Mouse (Mus musculus): ENCODE data around the gene Dcps. TPM values are rescaled to one million over a fixed set of nuclear protein-coding genes. Genes with fewer than 3 reads are reported as not detected.

The Dcps gene
- polyA plus RNA-seq, 1 experiment = 88.3 TPM

DNA sequence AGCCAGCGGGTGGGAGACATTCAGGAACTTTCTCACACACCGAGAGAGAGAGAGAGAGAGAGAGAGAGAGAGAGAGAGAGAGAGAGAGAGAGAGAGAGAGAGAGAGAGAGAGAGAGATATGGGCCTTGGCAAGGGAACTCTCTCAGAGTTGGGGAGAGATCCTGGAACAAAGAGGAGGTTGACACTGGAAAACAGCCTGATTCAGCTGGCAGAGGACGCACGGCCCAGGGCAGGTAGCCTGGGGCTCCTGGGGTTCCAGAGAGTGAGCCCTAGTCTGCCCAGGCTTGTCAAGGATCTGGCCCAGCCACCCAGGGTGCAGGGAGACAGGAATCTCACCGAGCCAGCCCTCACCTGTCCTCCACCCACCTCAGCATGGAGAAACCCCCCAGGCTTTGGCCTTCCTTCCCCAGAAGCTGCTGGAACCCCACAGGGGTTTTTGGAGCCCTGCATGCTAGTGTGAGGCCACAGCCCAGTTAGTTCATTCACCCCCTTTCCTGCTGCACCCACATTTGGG is 36.6 kb downstream of the Dcps start:
- no peak overlapping the region for H3K4me3 ChIP-seq (replicated peaks)
- peaks cover 41% of the 10 kb centered on the region for H3K36me3 ChIP-seq (replicated peaks; ENCODE audit: low read length)
- peaks cover 79% of the 10 kb centered on the region for H3K4me1 ChIP-seq
- TF ChIP-seq FLI1 (IDR thresholded peaks at IDR 0.05; ENCODE audit: low read length) (no peak), GATA1 (IDR thresholded peaks at IDR 0.05; ENCODE audit: borderline replicate concordance, low read length) (no peak)
- no peaks in the 10 kb centered on the region for H3K9me3 ChIP-seq
- no peaks in the 10 kb centered on the region for H3K27me3 ChIP-seq (replicated peaks)

DNA sequence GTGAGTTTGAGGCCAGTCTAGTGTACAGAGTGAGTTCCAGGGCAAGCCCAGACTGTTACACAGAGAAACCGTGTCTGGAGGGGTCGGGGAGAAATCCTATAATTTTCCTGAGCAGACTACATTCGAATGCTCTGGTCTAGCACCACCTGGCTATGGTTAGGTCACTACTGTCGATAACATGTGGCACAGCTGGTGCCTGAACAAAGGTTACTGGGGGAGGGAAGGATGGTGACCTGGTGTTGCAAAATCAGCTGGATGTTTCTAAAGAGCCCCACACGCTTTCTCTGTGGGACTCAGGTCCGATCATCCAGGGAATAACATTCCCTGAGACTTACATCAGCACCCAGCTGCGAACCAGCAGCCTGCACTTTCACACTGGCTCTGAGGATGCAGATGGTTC is 37.8 kb downstream of the Dcps start:
- Histone ChIP-seq H3K4me3 (replicated peaks) (no peak overlapping the region), H3K4me1 (peaks cover 72% of the 10 kb centered on the region), H3K27me3 (replicated peaks) (no peaks in the 10 kb centered on the region), H3K9me3 (no peaks in the 10 kb centered on the region), H3K36me3 (replicated peaks; ENCODE audit: low read length) (peaks cover 40% of the 10 kb centered on the region)
- no peak for TF ChIP-seq FLI1 (IDR thresholded peaks at IDR 0.05; ENCODE audit: low read length)
- TF ChIP-seq GATA1 (IDR thresholded peaks at IDR 0.05; ENCODE audit: borderline replicate concordance, low read length) = no peak

- peaks cover 72% of the 10 kb centered on the region for H3K4me1 ChIP-seq
- no peak overlapping the region for H3K4me3 ChIP-seq (replicated peaks)
- no peaks in the 10 kb centered on the region for H3K9me3 ChIP-seq
- H3K27me3 ChIP-seq (replicated peaks) = no peaks in the 10 kb centered on the region
- peaks cover 62% of the 10 kb centered on the region for H3K36me3 ChIP-seq (replicated peaks; ENCODE audit: low read length)
- TF ChIP-seq GATA1 (IDR thresholded peaks at IDR 0.05; ENCODE audit: borderline replicate concordance, low read length) (no peak), FLI1 (IDR thresholded peaks at IDR 0.05; ENCODE audit: low read length) (no peak)
Observed at GRCm38 (mm10) chr9:35135575-35135974, 40.3 kb downstream of the Dcps start.

- H3K9me3 ChIP-seq = no peaks in the 10 kb centered on the region
- peaks cover 85% of the 10 kb centered on the region for H3K4me1 ChIP-seq
- H3K36me3 ChIP-seq (replicated peaks; ENCODE audit: low read length) = peaks cover 91% of the 10 kb centered on the region
- H3K4me3 ChIP-seq (replicated peaks) = no peak overlapping the region
- no peaks in the 10 kb centered on the region for H3K27me3 ChIP-seq (replicated peaks)
- TF ChIP-seq GATA1 (IDR thresholded peaks at IDR 0.05; ENCODE audit: borderline replicate concordance, low read length) (no peak), FLI1 (IDR thresholded peaks at IDR 0.05; ENCODE audit: low read length) (no peak)
Observed at GRCm38 (mm10) chr9:35131637-35132397, 44.0 kb downstream of the Dcps start.

DNA sequence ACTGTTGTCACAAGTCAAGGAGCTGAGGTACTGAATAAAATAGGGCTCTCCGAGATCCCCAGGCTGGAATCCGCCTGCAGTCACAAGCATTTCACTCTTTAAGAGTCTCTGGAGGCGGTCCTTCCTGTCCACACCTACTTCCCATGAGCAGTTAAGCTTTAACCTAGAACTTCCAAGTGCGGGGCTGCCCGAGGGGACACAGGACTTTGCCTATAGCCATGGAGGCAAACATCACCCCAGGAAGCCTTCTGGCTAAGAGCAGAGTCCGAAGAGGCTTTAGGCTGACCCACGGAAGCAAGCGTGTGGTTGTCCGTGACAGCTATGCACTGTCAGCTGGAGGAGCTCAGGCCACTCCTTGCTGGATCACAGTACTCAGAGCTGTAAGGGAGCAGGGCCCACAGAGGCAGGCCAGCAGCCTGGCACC is 46.9 kb downstream of the Dcps start:
- H3K36me3 ChIP-seq (replicated peaks; ENCODE audit: low read length) = peaks cover 97% of the 10 kb centered on the region
- no peak for TF ChIP-seq FLI1 (IDR thresholded peaks at IDR 0.05; ENCODE audit: low read length)
- TF ChIP-seq GATA1 (IDR thresholded peaks at IDR 0.05; ENCODE audit: borderline replicate concordance, low read length) = no peak
- H3K4me3 ChIP-seq (replicated peaks) = no peak overlapping the region

DNA sequence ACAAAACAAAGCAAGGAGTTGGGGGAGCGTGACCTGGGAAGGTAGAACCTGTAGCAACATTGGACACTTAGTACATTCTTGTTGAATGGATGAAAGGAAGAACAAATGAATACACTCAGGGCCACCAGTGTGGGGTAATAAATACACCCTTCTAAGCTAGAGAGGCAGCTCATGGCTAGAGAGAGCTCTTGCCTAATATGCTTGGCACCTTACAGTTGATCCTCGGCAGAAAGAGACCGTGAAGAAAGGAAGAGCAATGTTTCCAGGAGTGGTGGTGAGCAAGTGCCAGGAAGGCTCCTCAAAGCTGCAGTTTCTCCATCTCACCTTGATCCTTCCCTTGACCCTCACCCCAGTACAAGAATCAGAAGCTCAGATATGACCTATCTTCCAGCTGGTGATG is 47.3 kb downstream of the Dcps start:
- H3K27me3 ChIP-seq (replicated peaks) = no peaks in the 10 kb centered on the region
- no peaks in the 10 kb centered on the region for H3K9me3 ChIP-seq
- H3K36me3 ChIP-seq (replicated peaks; ENCODE audit: low read length) = peaks cover 96% of the 10 kb centered on the region
- H3K4me3 ChIP-seq (replicated peaks) = no peak overlapping the region
- H3K4me1 ChIP-seq = peaks cover 89% of the 10 kb centered on the region
- TF ChIP-seq FLI1 (IDR thresholded peaks at IDR 0.05; ENCODE audit: low read length) (no peak), GATA1 (IDR thresholded peaks at IDR 0.05; ENCODE audit: borderline replicate concordance, low read length) (no peak)

More for the DNA sequence above, 46.9 kb downstream of the Dcps start:
- no peaks in the 10 kb centered on the region for H3K27me3 ChIP-seq (replicated peaks)
- H3K4me1 ChIP-seq = peaks cover 88% of the 10 kb centered on the region
- no peaks in the 10 kb centered on the region for H3K9me3 ChIP-seq

DNA sequence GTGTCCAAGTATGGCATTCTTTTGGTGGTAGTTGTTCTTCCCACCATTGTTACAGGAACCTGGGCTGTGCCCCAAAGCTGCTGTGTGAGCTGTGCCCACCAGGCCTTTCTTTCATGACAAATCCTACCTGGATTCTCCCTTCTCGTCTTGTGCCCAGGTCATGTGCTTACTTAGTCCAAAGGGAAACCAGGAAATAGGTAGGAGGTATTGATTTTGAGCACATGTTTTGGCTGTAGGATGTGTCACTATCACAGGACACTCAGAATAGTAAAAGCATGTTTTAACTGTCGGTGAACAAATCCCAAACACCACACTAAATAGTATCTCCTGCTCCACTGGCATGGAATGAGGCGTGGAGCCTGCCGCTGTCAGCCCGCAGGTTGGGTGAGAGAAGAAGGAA is 48.3 kb downstream of the Dcps start:
- no peaks in the 10 kb centered on the region for H3K9me3 ChIP-seq
- H3K4me3 ChIP-seq (replicated peaks) = no peak overlapping the region
- H3K36me3 ChIP-seq (replicated peaks; ENCODE audit: low read length) = peaks cover 97% of the 10 kb centered on the region
- peaks cover 93% of the 10 kb centered on the region for H3K4me1 ChIP-seq
- no peak for TF ChIP-seq FLI1 (IDR thresholded peaks at IDR 0.05; ENCODE audit: low read length)
- no peak for TF ChIP-seq GATA1 (IDR thresholded peaks at IDR 0.05; ENCODE audit: borderline replicate concordance, low read length)
- H3K27me3 ChIP-seq (replicated peaks) = no peaks in the 10 kb centered on the region

- no peaks in the 10 kb centered on the region for H3K9me3 ChIP-seq
- H3K4me3 ChIP-seq (replicated peaks) = no peak overlapping the region
- TF ChIP-seq FLI1 (IDR thresholded peaks at IDR 0.05; ENCODE audit: low read length) (no peak), GATA1 (IDR thresholded peaks at IDR 0.05; ENCODE audit: borderline replicate concordance, low read length) (no peak)
- peaks cover 97% of the 10 kb centered on the region for H3K36me3 ChIP-seq (replicated peaks; ENCODE audit: low read length)
- no peaks in the 10 kb centered on the region for H3K27me3 ChIP-seq (replicated peaks)
- peaks cover 94% of the 10 kb centered on the region for H3K4me1 ChIP-seq
Observed at GRCm38 (mm10) chr9:35127147-35127546, 48.7 kb downstream of the Dcps start.

DNA sequence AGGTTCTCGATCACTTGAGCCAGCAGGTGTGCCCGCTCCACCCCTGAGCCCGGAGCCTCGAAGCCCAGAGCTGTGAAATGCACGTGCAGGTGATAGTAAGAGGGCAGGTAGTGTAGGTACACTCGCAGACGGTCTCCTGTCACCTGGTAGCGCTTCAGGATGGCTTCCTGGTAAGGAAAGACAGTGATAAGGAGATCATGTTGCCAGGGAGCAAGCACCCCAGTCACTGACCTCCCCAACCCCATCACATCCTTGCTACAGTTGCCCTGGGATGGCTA is 51.2 kb downstream of the Dcps start:
- H3K36me3 ChIP-seq (replicated peaks; ENCODE audit: low read length) = peaks cover 95% of the 10 kb centered on the region
- peaks cover 98% of the 10 kb centered on the region for H3K4me1 ChIP-seq
- no peaks in the 10 kb centered on the region for H3K9me3 ChIP-seq
- peak overlapping the region; percentile 44 for H3K4me3 ChIP-seq (replicated peaks)
- no peaks in the 10 kb centered on the region for H3K27me3 ChIP-seq (replicated peaks)
- no peak for TF ChIP-seq GATA1 (IDR thresholded peaks at IDR 0.05; ENCODE audit: borderline replicate concordance, low read length)
- no peak for TF ChIP-seq FLI1 (IDR thresholded peaks at IDR 0.05; ENCODE audit: low read length)

- no peaks in the 10 kb centered on the region for H3K27me3 ChIP-seq (replicated peaks)
- H3K9me3 ChIP-seq = no peaks in the 10 kb centered on the region
- peaks cover 95% of the 10 kb centered on the region for H3K36me3 ChIP-seq (replicated peaks; ENCODE audit: low read length)
- TF ChIP-seq FLI1 (IDR thresholded peaks at IDR 0.05; ENCODE audit: low read length) (no peak), GATA1 (IDR thresholded peaks at IDR 0.05; ENCODE audit: borderline replicate concordance, low read length) (no peak)
- H3K4me3 ChIP-seq (replicated peaks) = peak overlapping the region; percentile 44
- H3K4me1 ChIP-seq = peaks cover 100% of the 10 kb centered on the region
Observed at GRCm38 (mm10) chr9:35123804-35124677, 51.8 kb downstream of the Dcps start.

All from megakaryocyte, embryonic 14.5 days (primary cell).